ENCODE assay signal across 15 mouse cellular contexts in the genomic region with DNA sequence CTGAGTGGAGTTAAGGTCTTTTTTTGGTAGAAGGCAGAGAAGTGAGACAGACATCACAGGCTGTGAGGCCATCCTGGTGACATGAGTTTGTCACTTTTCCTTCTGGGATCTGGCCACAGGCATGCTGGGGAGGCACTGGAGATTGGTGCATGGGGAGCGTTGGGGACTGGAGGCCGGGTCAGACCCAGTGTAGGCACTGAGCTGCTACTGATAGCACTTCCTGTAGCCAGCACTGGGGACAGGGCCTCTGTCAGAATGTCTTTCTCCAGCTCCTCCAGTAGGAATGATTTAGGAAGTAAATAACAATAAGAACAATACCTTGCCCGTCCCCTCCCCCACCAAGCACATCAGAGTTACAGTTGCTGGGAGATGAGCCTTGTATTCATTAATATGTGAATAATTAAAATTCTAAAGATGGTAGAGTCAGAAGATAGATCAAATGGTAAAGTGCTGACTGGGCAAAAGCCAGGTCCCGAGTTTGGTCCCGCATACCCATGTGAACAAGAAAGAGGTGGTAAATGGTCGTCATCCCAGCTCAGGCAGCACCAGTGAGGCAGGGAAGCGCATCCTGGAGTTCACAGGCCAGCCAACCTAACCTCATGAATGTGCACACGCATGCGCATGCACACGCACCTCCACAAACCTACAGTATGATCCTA.
DNase-seq lines count a peak whose midpoint lies in the region; ATAC-seq lines count a peak whose summit lies in the region.
"Had no signal": no experiment of that assay in that cellular context is flagged by ENCODE, and none has a peak within 500 bp of the region (broad histone marks: within the 10 kb centered on the region; RNA-seq: fewer than 3 reads in every experiment).

No protein-coding gene starts in this region.

- no peak overlapping the region for H3K4me3 ChIP-seq in lung, embryonic 16.5 days (ENCODE audit: low read length)
- no peak overlapping the region for H3K4me3 ChIP-seq in embryonic facial prominence, embryonic 15.5 days (replicated peaks)
- H3K4me3 ChIP-seq in midbrain, embryonic 14.5 days (replicated peaks; ENCODE audit: low read depth, low read length): no peak overlapping the region
- no peak overlapping the region for H3K4me3 ChIP-seq in heart, embryonic 11.5 days (ENCODE audit: low read depth, low read length)
- H3K4me3 ChIP-seq: left cerebral cortex, adult 2 months; limb, embryonic 13.5 days had no signal

- H3K4me1 ChIP-seq in lung, embryonic 16.5 days (replicated peaks; ENCODE audit: control insufficient read depth, insufficient read depth, low read length): 0 out of 2 replicates have a peak, but pooled peaks cover 4% of the 10 kb centered on the region
- no peaks in the 10 kb centered on the region for H3K4me1 ChIP-seq in embryonic facial prominence, embryonic 15.5 days
- peaks cover 15% of the 10 kb centered on the region for H3K4me1 ChIP-seq in midbrain, embryonic 14.5 days (ENCODE audit: control insufficient read depth, insufficient read depth, low read length)
- no peaks in the 10 kb centered on the region for H3K4me1 ChIP-seq in heart, embryonic 11.5 days (ENCODE audit: control insufficient read depth, insufficient read depth, low read length)

- H3K4me2 ChIP-seq in lung, embryonic 16.5 days (ENCODE audit: low read depth, low read length): no peak overlapping the region
- H3K4me2 ChIP-seq in embryonic facial prominence, embryonic 15.5 days (replicated peaks): no peak overlapping the region
- H3K4me2 ChIP-seq in midbrain, embryonic 14.5 days (ENCODE audit: low read length): no peak overlapping the region
- no peak overlapping the region for H3K4me2 ChIP-seq in heart, embryonic 11.5 days
- H3K4me2 ChIP-seq: limb, embryonic 13.5 days had no signal

- peak overlapping the region; percentile 73 for H3K27ac ChIP-seq in lung, embryonic 16.5 days (ENCODE audit: low read length)
- peak overlapping the region; percentile 44; the same call in 1 of the 2 replicates for H3K27ac ChIP-seq in embryonic facial prominence, embryonic 15.5 days (replicated peaks)
- no peak overlapping the region for H3K27ac ChIP-seq in midbrain, embryonic 14.5 days (replicated peaks; ENCODE audit: low read depth, low read length)
- H3K27ac ChIP-seq in heart, embryonic 11.5 days (ENCODE audit: low read depth, low read length): no peak overlapping the region
- H3K27ac ChIP-seq: left cerebral cortex, adult 2 months; limb, embryonic 13.5 days had no signal

- no peaks in the 10 kb centered on the region for H3K9me3 ChIP-seq in lung, embryonic 16.5 days (ENCODE audit: control insufficient read depth, low read length)
- no peaks in the 10 kb centered on the region for H3K9me3 ChIP-seq in embryonic facial prominence, embryonic 15.5 days (replicated peaks)
- H3K9me3 ChIP-seq in midbrain, embryonic 14.5 days (ENCODE audit: control insufficient read depth, low read length): no peaks in the 10 kb centered on the region
- H3K9me3 ChIP-seq in heart, embryonic 11.5 days (replicated peaks; ENCODE audit: control insufficient read depth, low read length): no peaks in the 10 kb centered on the region
- H3K9me3 ChIP-seq: limb, embryonic 13.5 days had no signal

- no peak for DNase-seq in lung, postnatal 4 days
- DNase-seq in R1 (ENCODE audit: low read depth, low spot score): peak; percentile 52
- no peak for DNase-seq in midbrain, embryonic 14.5 days
- DNase-seq in spleen, postnatal 14 days (ENCODE audit: low spot score in 2 of 2): no peak
- DNase-seq: cerebellum, adult 18-20 months; heart, postnatal 4 days; kidney, adult 18-20 months; kidney, postnatal 4 days; thymus, adult 18-20 months had no signal

- no peaks in the 10 kb centered on the region for H3K36me3 ChIP-seq in lung, embryonic 16.5 days (ENCODE audit: control insufficient read depth, insufficient read depth, low read length)
- no peaks in the 10 kb centered on the region for H3K36me3 ChIP-seq in embryonic facial prominence, embryonic 15.5 days
- no peaks in the 10 kb centered on the region for H3K36me3 ChIP-seq in midbrain, embryonic 14.5 days (ENCODE audit: control insufficient read depth, insufficient read depth, low read length)
- no peaks in the 10 kb centered on the region for H3K36me3 ChIP-seq in heart, embryonic 11.5 days (ENCODE audit: control insufficient read depth, insufficient read depth, low read length)
- H3K36me3 ChIP-seq: limb, embryonic 13.5 days had no signal

- no peaks in the 10 kb centered on the region for H3K27me3 ChIP-seq in lung, embryonic 16.5 days (ENCODE audit: control insufficient read depth, insufficient read depth, low read depth, low read length)
- no peaks in the 10 kb centered on the region for H3K27me3 ChIP-seq in embryonic facial prominence, embryonic 15.5 days
- no peaks in the 10 kb centered on the region for H3K27me3 ChIP-seq in midbrain, embryonic 14.5 days (ENCODE audit: control insufficient read depth, insufficient read depth, low read length)
- H3K27me3 ChIP-seq in heart, embryonic 11.5 days (ENCODE audit: control insufficient read depth, insufficient read depth, low read length): no peaks in the 10 kb centered on the region
- H3K27me3 ChIP-seq: limb, embryonic 13.5 days had no signal

- 67% methylated on average over 10 of the region's 10 CpGs for WGBS in lung, embryonic 16.5 days
- WGBS in embryonic facial prominence, embryonic 15.5 days: 77% methylated on average over 10 of the region's 10 CpGs
- 61% methylated on average over 10 of the region's 10 CpGs for WGBS in midbrain, embryonic 14.5 days
- whole genome bisulfite sequencing in heart, embryonic 11.5 days (ENCODE audit: insufficient replicate concordance): 73% methylated on average over 10 of the region's 10 CpGs

- no peak for ATAC-seq in lung, embryonic 16.5 days (ENCODE audit: low read depth)
- no peak for ATAC-seq in embryonic facial prominence, embryonic 15.5 days (ENCODE audit: insufficient number of reproducible peaks, low FRiP score, low TSS enrichment, low read depth)
- 0 out of 2 replicates have a peak, but pooled peaks have one; percentile 55 for ATAC-seq in midbrain, embryonic 14.5 days (ENCODE audit: low FRiP score, low TSS enrichment)
- no peak for ATAC-seq in heart, embryonic 11.5 days (replicated peaks; ENCODE audit: insufficient number of reproducible peaks, low FRiP score, low TSS enrichment)
- ATAC-seq: CD4-positive, CD25-positive, alpha-beta regulatory T cell, adult 4 months had no signal

- no peak overlapping the region for H3K9ac ChIP-seq in lung, embryonic 16.5 days (ENCODE audit: low read length)
- H3K9ac ChIP-seq in embryonic facial prominence, embryonic 15.5 days: no peak overlapping the region
- H3K9ac ChIP-seq in midbrain, embryonic 14.5 days (replicated peaks; ENCODE audit: low read length): no peak overlapping the region
- no peak overlapping the region for H3K9ac ChIP-seq in heart, embryonic 11.5 days (ENCODE audit: low read depth, low read length)
- H3K9ac ChIP-seq: limb, embryonic 13.5 days had no signal

Comparison
In these comparisons a context has a peak if more than half of its experiments do, and no peak if none do; other contexts are left out.
1. H3K27ac ChIP-seq: peak in lung, embryonic 16.5 days (single experiment) and embryonic facial prominence, embryonic 15.5 days (single experiment); none in midbrain, embryonic 14.5 days (single experiment) and heart, embryonic 11.5 days (single experiment).